11 mouse cellular contexts compared by ENCODE assay signal in the genomic region with DNA sequence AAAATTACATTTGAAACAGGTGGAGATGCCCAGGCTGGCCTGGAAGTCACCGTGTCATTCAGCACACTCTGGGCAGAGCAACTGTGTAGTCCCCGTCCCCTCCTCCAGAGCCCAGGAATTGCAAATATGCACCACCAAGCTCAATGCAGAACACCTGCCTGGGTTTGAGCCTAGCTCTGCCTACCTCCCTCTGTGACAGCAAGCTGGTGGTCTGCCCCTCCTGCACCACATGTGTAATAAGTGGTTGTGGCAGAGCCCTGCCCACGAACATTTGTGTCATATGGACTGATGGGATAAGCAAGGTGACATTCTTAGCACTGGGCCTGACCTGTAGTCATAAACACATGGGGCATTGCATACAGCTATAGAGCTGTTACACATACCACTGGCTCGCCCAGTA.
"Had no signal": no experiment of that assay in that cellular context is flagged by ENCODE, and none has a peak within 500 bp of the region (broad histone marks: within the 10 kb centered on the region; RNA-seq: fewer than 3 reads in every experiment).

No protein-coding gene starts in this region.

- H3K4me2 ChIP-seq: limb, embryonic 12.5 days; liver, embryonic 11.5 days; liver, embryonic 15.5 days; neural tube, embryonic 13.5 days had no signal

- H3K9ac ChIP-seq: limb, embryonic 12.5 days; liver, embryonic 15.5 days; neural tube, embryonic 13.5 days had no signal

- H3K27ac ChIP-seq: limb, embryonic 12.5 days; liver, embryonic 15.5 days; neural tube, embryonic 13.5 days had no signal

- H3K27me3 ChIP-seq: limb, embryonic 12.5 days; liver, embryonic 15.5 days; neural tube, embryonic 13.5 days had no signal

- DNase-seq: kidney, adult 2 months; kidney, postnatal 10 days; lung, adult 2 months; lung, postnatal 36 days; midbrain, embryonic 14.5 days; retina, postnatal 1 day; right cerebral cortex, postnatal 14 days had no signal

- H3K4me3 ChIP-seq: limb, embryonic 12.5 days; liver, embryonic 15.5 days; neural tube, embryonic 13.5 days had no signal

- H3K9me3 ChIP-seq: liver, embryonic 15.5 days had no signal

- H3K4me1 ChIP-seq: liver, embryonic 15.5 days had no signal
